ENCODE assay signal across 9 mouse cellular contexts in genomic region chr16:5957418-5957817, GRCm38 (mm10).
"Had no signal": no experiment of that assay in that cellular context is flagged by ENCODE, and none has a peak within 500 bp of the region (broad histone marks: within the 10 kb centered on the region; RNA-seq: fewer than 3 reads in every experiment).

No protein-coding gene starts in this region.

- DNase-seq: kidney, postnatal 25 days; lung, adult 2 months; lung, postnatal 36 days; right cerebral cortex, adult 18-20 months; right cerebral cortex, postnatal 25 days; thymus, adult 18-20 months; thymus, postnatal 14 days had no signal

- ATAC-seq: lung, postnatal 0 days; midbrain, embryonic 16.5 days had no signal
